Comparison of ENCODE assay signal across 9 mouse cellular contexts in the genomic region with DNA sequence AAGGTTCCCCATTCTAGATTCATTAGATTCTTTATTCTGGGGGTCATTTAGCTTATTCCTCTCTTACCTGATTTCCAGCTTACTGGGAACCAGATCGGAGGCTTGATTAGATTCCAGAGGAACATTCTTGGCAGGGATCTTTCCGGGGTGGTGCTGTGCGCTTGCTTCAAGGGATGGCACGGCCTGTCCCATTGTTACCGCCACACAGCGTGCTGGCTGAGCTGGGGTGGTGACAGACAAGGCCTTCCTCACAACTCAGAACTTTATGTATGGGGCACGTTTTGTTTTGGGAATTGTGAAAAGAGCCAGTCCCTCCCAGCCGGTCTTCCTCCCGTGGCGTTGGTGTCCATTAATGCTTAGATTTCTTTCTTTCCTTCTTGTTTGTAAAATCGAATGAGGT. TPM values are rescaled to one million over a fixed set of nuclear protein-coding genes. Genes with fewer than 3 reads are reported as not detected.
DNase-seq lines count a peak whose midpoint lies in the region; ATAC-seq and TF ChIP-seq lines count a peak whose summit lies in the region.
"Had no signal": no experiment of that assay in that cellular context is flagged by ENCODE, and none has a peak within 500 bp of the region (broad histone marks: within the 10 kb centered on the region; RNA-seq: fewer than 3 reads in every experiment).

No protein-coding gene starts in this region.

- peaks cover 17% of the 10 kb centered on the region for H3K27me3 ChIP-seq in forebrain, embryonic 12.5 days
- H3K27me3 ChIP-seq in forebrain, embryonic 16.5 days (replicated peaks; ENCODE audit: control insufficient read depth, insufficient read depth, low read length): no peaks in the 10 kb centered on the region
- H3K27me3 ChIP-seq in limb, embryonic 14.5 days (ENCODE audit: control insufficient read depth, insufficient read depth, low read length): no peaks in the 10 kb centered on the region
- no peaks in the 10 kb centered on the region for H3K27me3 ChIP-seq in limb, embryonic 10.5 days (ENCODE audit: low read depth, poor library complexity, severe bottlenecking)
- H3K27me3 ChIP-seq in intestine, embryonic 16.5 days (replicated peaks; ENCODE audit: control insufficient read depth, insufficient read depth, low read length): no peaks in the 10 kb centered on the region
- H3K27me3 ChIP-seq in stomach, embryonic 16.5 days (ENCODE audit: control insufficient read depth, insufficient read depth, low read length): no peaks in the 10 kb centered on the region

- H3K4me1 ChIP-seq in forebrain, embryonic 12.5 days: peaks cover 23% of the 10 kb centered on the region
- H3K4me1 ChIP-seq in forebrain, embryonic 16.5 days (replicated peaks; ENCODE audit: control insufficient read depth, insufficient read depth, low read length): peaks cover 11% of the 10 kb centered on the region
- H3K4me1 ChIP-seq in limb, embryonic 14.5 days (ENCODE audit: control insufficient read depth, insufficient read depth, low read length): peaks cover 30% of the 10 kb centered on the region
- peaks cover 5% of the 10 kb centered on the region; the same call in 1 of the 2 replicates for H3K4me1 ChIP-seq in limb, embryonic 10.5 days
- H3K4me1 ChIP-seq in intestine, embryonic 16.5 days (ENCODE audit: control insufficient read depth, insufficient read depth, low read length): peaks cover 8% of the 10 kb centered on the region
- H3K4me1 ChIP-seq in stomach, embryonic 16.5 days (ENCODE audit: control insufficient read depth, insufficient read depth, low read length): no peaks in the 10 kb centered on the region

- H3K9ac ChIP-seq in forebrain, embryonic 12.5 days: no peak overlapping the region
- H3K9ac ChIP-seq in forebrain, embryonic 16.5 days (replicated peaks; ENCODE audit: low read depth, low read length): no peak overlapping the region
- no peak overlapping the region for H3K9ac ChIP-seq in limb, embryonic 14.5 days (ENCODE audit: low read depth, low read length, severe bottlenecking)
- no peak overlapping the region for H3K9ac ChIP-seq in intestine, embryonic 16.5 days (ENCODE audit: low read depth, low read length)
- H3K9ac ChIP-seq in stomach, embryonic 16.5 days (ENCODE audit: low read length): no peak overlapping the region

- H3K4me2 ChIP-seq in forebrain, embryonic 12.5 days: 0 out of 2 replicates have a peak overlapping the region, but pooled peaks have one; percentile 1
- no peak overlapping the region for H3K4me2 ChIP-seq in forebrain, embryonic 16.5 days (ENCODE audit: low read length)
- no peak overlapping the region for H3K4me2 ChIP-seq in limb, embryonic 14.5 days (replicated peaks; ENCODE audit: low read depth, low read length, severe bottlenecking)
- H3K4me2 ChIP-seq in intestine, embryonic 16.5 days (ENCODE audit: low read depth, low read length): no peak overlapping the region
- no peak overlapping the region for H3K4me2 ChIP-seq in stomach, embryonic 16.5 days (ENCODE audit: low read depth, low read length)

- H3K9me3 ChIP-seq in forebrain, embryonic 12.5 days: no peaks in the 10 kb centered on the region
- no peaks in the 10 kb centered on the region for H3K9me3 ChIP-seq in forebrain, embryonic 16.5 days (ENCODE audit: control insufficient read depth, low read length)
- H3K9me3 ChIP-seq in limb, embryonic 14.5 days (ENCODE audit: control insufficient read depth, low read length): no peaks in the 10 kb centered on the region
- H3K9me3 ChIP-seq in limb, embryonic 10.5 days (replicated peaks): no peaks in the 10 kb centered on the region
- no peaks in the 10 kb centered on the region for H3K9me3 ChIP-seq in intestine, embryonic 16.5 days (ENCODE audit: control insufficient read depth, low read length)
- no peaks in the 10 kb centered on the region for H3K9me3 ChIP-seq in stomach, embryonic 16.5 days (replicated peaks; ENCODE audit: control insufficient read depth, low read length)

- TF ChIP-seq POLR2A in limb, embryonic 14.5 days (IDR thresholded peaks at IDR 0.05; ENCODE audit: borderline replicate concordance, extremely low read depth, insufficient read depth, insufficient read length): no peak

- 32% methylated on average over 11 of the region's 11 CpGs for WGBS in forebrain, embryonic 12.5 days
- WGBS in forebrain, embryonic 16.5 days: 8% methylated on average over 11 of the region's 11 CpGs
- WGBS in limb, embryonic 14.5 days: 77% methylated on average over 11 of the region's 11 CpGs
- 85% methylated on average over 11 of the region's 11 CpGs for WGBS in limb, embryonic 10.5 days
- WGBS in intestine, embryonic 16.5 days: 58% methylated on average over 11 of the region's 11 CpGs
- 60% methylated on average over 11 of the region's 11 CpGs for WGBS in stomach, embryonic 16.5 days

- H3K27ac ChIP-seq in forebrain, embryonic 12.5 days: 0 out of 2 replicates have a peak overlapping the region, but pooled peaks have one; percentile 25
- no peak overlapping the region for H3K27ac ChIP-seq in forebrain, embryonic 16.5 days (ENCODE audit: low read length)
- 0 out of 2 replicates have a peak overlapping the region, but pooled peaks have one; percentile 33 for H3K27ac ChIP-seq in limb, embryonic 14.5 days (replicated peaks; ENCODE audit: low read depth, low read length)
- no peak overlapping the region for H3K27ac ChIP-seq in limb, embryonic 10.5 days
- H3K27ac ChIP-seq in intestine, embryonic 16.5 days (ENCODE audit: low read length): peak overlapping the region; percentile 39; the same call in 1 of the 2 replicates
- H3K27ac ChIP-seq in stomach, embryonic 16.5 days (ENCODE audit: low read length): 0 out of 2 replicates have a peak overlapping the region, but pooled peaks have one; percentile 7

- no peak for ATAC-seq in forebrain, embryonic 12.5 days (ENCODE audit: low FRiP score)
- ATAC-seq in forebrain, embryonic 16.5 days: no peak
- ATAC-seq in limb, embryonic 14.5 days (ENCODE audit: low FRiP score, low read depth): no peak
- ATAC-seq in intestine, embryonic 16.5 days: no peak
- ATAC-seq in stomach, embryonic 16.5 days (ENCODE audit: insufficient read depth, low FRiP score): no peak

- 0 out of 2 replicates have a peak, but pooled peaks cover 2% of the 10 kb centered on the region for H3K36me3 ChIP-seq in forebrain, embryonic 12.5 days (replicated peaks)
- no peaks in the 10 kb centered on the region for H3K36me3 ChIP-seq in forebrain, embryonic 16.5 days (ENCODE audit: control insufficient read depth, insufficient read depth)
- no peaks in the 10 kb centered on the region for H3K36me3 ChIP-seq in limb, embryonic 14.5 days (ENCODE audit: control insufficient read depth, insufficient read depth, low read length)
- H3K36me3 ChIP-seq in limb, embryonic 10.5 days: 0 out of 2 replicates have a peak, but pooled peaks cover 2% of the 10 kb centered on the region
- no peaks in the 10 kb centered on the region for H3K36me3 ChIP-seq in intestine, embryonic 16.5 days (ENCODE audit: control insufficient read depth, insufficient read depth, low read length)
- no peaks in the 10 kb centered on the region for H3K36me3 ChIP-seq in stomach, embryonic 16.5 days (ENCODE audit: control insufficient read depth, insufficient read depth, low read length)

- no peak for DNase-seq in limb, embryonic 14.5 days (ENCODE audit: low spot score)
- no peak for DNase-seq in limb, embryonic 10.5 days (ENCODE audit: low spot score)
- DNase-seq in thymus, adult 18-20 months: no peak
- DNase-seq in c-Kit-positive CD71-positive TER-119-positive erythroid progenitor cells, embryonic 14.5 days (ENCODE audit: low spot score): no peak
- DNase-seq: adrenal gland, postnatal 25 days had no signal

- no peak overlapping the region for H3K4me3 ChIP-seq in forebrain, embryonic 12.5 days (replicated peaks)
- no peak overlapping the region for H3K4me3 ChIP-seq in forebrain, embryonic 16.5 days (replicated peaks; ENCODE audit: low read length)
- H3K4me3 ChIP-seq in limb, embryonic 14.5 days (replicated peaks; ENCODE audit: low read length): no peak overlapping the region
- H3K4me3 ChIP-seq in limb, embryonic 10.5 days: no peak overlapping the region
- H3K4me3 ChIP-seq in intestine, embryonic 16.5 days (ENCODE audit: low read length): no peak overlapping the region
- H3K4me3 ChIP-seq in stomach, embryonic 16.5 days (replicated peaks; ENCODE audit: low read length): no peak overlapping the region

RNA-seq across cellular contexts. Expression of a gene that starts 21.1 kb away (rescaled TPM):
- polyA plus RNA-seq in forebrain, embryonic 12.5 days (2016; fragmentation: Nextera tagmentation; extraction: Ambion mirVana): 91.9 and 94.3 TPM in 2 replicates
- polyA plus RNA-seq in forebrain, embryonic 16.5 days (2015; fragmentation: Nextera tagmentation; extraction: Ambion mirVana): 59.9 and 67.0 TPM in 2 replicates
- polyA plus RNA-seq in limb, embryonic 14.5 days (2012; rRNA removed): 41.2 and 48.7 TPM in 2 replicates
- 75.5 and 84.1 TPM in 2 replicates for polyA plus RNA-seq in limb, embryonic 14.5 days (2014; fragmentation: Nextera tagmentation; extraction: Ambion mirVana)
- 61.2 and 71.6 TPM in 2 replicates for polyA plus RNA-seq in limb, embryonic 10.5 days (2016; fragmentation: Nextera tagmentation; extraction: Ambion mirVana)
- polyA plus RNA-seq in intestine, embryonic 16.5 days (2015; fragmentation: Nextera tagmentation; extraction: Ambion mirVana): 65.0 and 66.7 TPM in 2 replicates
- 54.1 and 56.6 TPM in 2 replicates for polyA plus RNA-seq in stomach, embryonic 16.5 days (2015; fragmentation: Nextera tagmentation; extraction: Ambion mirVana)

RNA-seq across cellular contexts. Expression of a gene that starts 24.6 kb away (rescaled TPM):
- 8.5 and 9.7 TPM in 2 replicates for polyA plus RNA-seq in forebrain, embryonic 12.5 days (2016; fragmentation: Nextera tagmentation; extraction: Ambion mirVana)
- polyA plus RNA-seq in forebrain, embryonic 16.5 days (2015; fragmentation: Nextera tagmentation; extraction: Ambion mirVana): 7.2 and 9.1 TPM in 2 replicates
- polyA plus RNA-seq in limb, embryonic 14.5 days (2012; rRNA removed): 85.0 and 87.3 TPM in 2 replicates
- 64.7 and 70.4 TPM in 2 replicates for polyA plus RNA-seq in limb, embryonic 14.5 days (2014; fragmentation: Nextera tagmentation; extraction: Ambion mirVana)
- 15.7 and 24.3 TPM in 2 replicates for polyA plus RNA-seq in limb, embryonic 10.5 days (2016; fragmentation: Nextera tagmentation; extraction: Ambion mirVana)
- 19.0 and 20.6 TPM in 2 replicates for polyA plus RNA-seq in intestine, embryonic 16.5 days (2015; fragmentation: Nextera tagmentation; extraction: Ambion mirVana)
- 31.2 and 35.8 TPM in 2 replicates for polyA plus RNA-seq in stomach, embryonic 16.5 days (2015; fragmentation: Nextera tagmentation; extraction: Ambion mirVana)

Comparison
In these comparisons a context has a peak if more than half of its experiments do, and no peak if none do; other contexts are left out.
1. H3K27ac ChIP-seq: peak in forebrain, embryonic 12.5 days (single experiment), limb, embryonic 14.5 days (single experiment), intestine, embryonic 16.5 days (single experiment) and stomach, embryonic 16.5 days (single experiment); none in forebrain, embryonic 16.5 days (single experiment) and limb, embryonic 10.5 days (single experiment).